Mouse (Mus musculus): ENCODE measurements around the gene Glis1.

Glis1 gene

DNA sequence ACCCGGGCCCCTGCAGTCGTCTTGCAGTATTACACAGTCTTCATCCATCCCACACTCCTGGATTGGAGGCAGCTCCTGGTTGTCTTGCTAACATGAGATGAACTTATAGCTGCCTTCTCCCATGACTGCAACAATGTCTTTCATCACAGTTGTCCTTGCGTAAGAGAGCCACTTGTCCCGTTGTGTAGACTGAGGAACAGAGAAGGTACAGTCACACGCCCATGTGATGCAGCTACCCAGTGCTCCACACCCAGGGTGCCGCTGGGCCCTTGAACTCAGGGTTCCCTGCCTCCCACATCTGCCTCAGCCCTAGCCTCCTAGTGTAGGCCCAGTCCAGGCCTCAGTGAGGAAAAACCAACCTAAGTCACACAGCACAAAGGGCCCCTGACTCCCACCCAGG lies 201.7 kb downstream of the Glis1 start:
- DNase-seq = no peak

- DNase-seq = no peak
Observed at GRCm38 (mm10) chr4:107637670-107638069, 203.3 kb downstream of the Glis1 start.

- DNase-seq = no peak
Observed at GRCm38 (mm10) chr4:107638303-107638702, 203.9 kb downstream of the Glis1 start.

- DNase-seq = no peak
Observed at GRCm38 (mm10) chr4:107641624-107642023, 207.2 kb downstream of the Glis1 start.

DNA sequence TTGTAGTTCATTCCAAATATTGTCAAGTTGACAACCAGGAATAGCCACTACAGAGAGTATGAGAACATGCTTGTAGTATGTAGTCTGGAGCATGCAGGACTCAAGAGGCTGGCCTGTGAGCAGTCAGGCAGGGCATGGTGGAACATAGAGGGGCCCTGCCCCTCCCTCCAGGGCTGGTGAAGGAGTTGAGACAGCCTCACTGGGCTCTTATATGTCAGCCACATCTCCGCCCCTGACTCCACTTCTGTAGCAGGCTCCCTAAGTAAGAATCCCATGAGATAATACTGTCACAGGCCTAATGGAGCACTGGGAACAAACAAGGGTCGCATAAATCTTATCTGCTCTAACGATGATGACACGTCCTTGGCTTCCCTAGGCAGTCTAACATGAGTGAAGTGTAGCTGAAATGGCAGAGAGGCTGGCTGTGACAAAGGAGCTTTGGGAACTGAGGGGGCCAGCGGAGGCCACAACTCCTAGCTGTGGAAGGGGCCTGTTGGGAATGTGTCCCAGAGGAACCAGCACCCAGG lies 214.6 kb downstream of the Glis1 start:
- DNase-seq = no peak

- no peak for DNase-seq
Observed at GRCm38 (mm10) chr4:107651021-107651496, 216.7 kb downstream of the Glis1 start.

GRCm38 (mm10) chr4:107652598-107653279 lies 218.3 kb downstream of the Glis1 start:
- peak; percentile 81 for DNase-seq

- no peak for DNase-seq
Observed at GRCm38 (mm10) chr4:107653280-107653643, 218.9 kb downstream of the Glis1 start.

- no peak for DNase-seq
Observed at GRCm38 (mm10) chr4:107660649-107661048, 226.3 kb downstream of the Glis1 start.

- DNase-seq = no peak
Observed at GRCm38 (mm10) chr4:107668514-107668913, 234.1 kb downstream of the Glis1 start.

GRCm38 (mm10) chr4:107670731-107671130 lies 236.3 kb downstream of the Glis1 start:
- DNase-seq = no peak

- peak; percentile 84 for DNase-seq
Observed at GRCm38 (mm10) chr4:107673638-107674321, 239.4 kb downstream of the Glis1 start.

- no peak for DNase-seq
Observed at GRCm38 (mm10) chr4:107674322-107674644, 239.9 kb downstream of the Glis1 start.

- DNase-seq = no peak
Observed at GRCm38 (mm10) chr4:107675645-107676044, 241.3 kb downstream of the Glis1 start.

- DNase-seq = no peak
Observed at GRCm38 (mm10) chr4:107680311-107681098, 246.1 kb downstream of the Glis1 start.

- no peak for DNase-seq
Observed at GRCm38 (mm10) chr4:107681099-107681849, 246.9 kb downstream of the Glis1 start.

GRCm38 (mm10) chr4:107683006-107683756 lies 248.8 kb downstream of the Glis1 start:
- DNase-seq = no peak

- DNase-seq = no peak
Observed at GRCm38 (mm10) chr4:107684130-107684529, 249.7 kb downstream of the Glis1 start, which contains the start of gene Dmrtb1. Gene Dmrtb1, minus strand, starts transcription at chr4:107684230.

Data from right cerebral cortex, adult 18-20 months (tissue).